Mouse (Mus musculus) kidney, postnatal 10 days (tissue): ENCODE results near the gene Mmp24.

Experiments used
- DNase-seq: peaks from one replicate; pipeline ENCODE4 v3.0.0; 2021; ENCODE audit warnings: mixed read lengths

Mmp24 gene

GRCm38 (mm10) chr2:155862573-155863300 is 87.6 kb downstream of the Mmp24 start:
- peak; percentile 67 for DNase-seq

GRCm38 (mm10) chr2:155863301-155863867 is 88.2 kb downstream of the Mmp24 start:
- DNase-seq, result no peak
